Mouse (Mus musculus): Measurements from ENCODE around the gene Svep1.

GRCm38 (mm10) chr4:58184681-58185341 lies 21.8 kb downstream of the Svep1 start:
- TF ChIP-seq POLR2A (IDR thresholded peaks at IDR 0.05; ENCODE audit: extremely low read depth, insufficient read depth, low read length) (no peak), CTCF (IDR thresholded peaks at IDR 0.05; ENCODE audit: low read depth, low read length) (no peak)
